Mouse (Mus musculus) cerebellum, postnatal 10 days (tissue): ENCODE results near the gene Clec11a.
A peak's percentile ranks its signal among the peaks of the same experiment; 100 is the strongest.

Source experiments
- DNase-seq, 2 experiments: peaks; one replicate each; pipeline ENCODE4 v3.0.0; 2021; ENCODE audit warnings: mixed read lengths in 2 of 2

Clec11a gene

DNA sequence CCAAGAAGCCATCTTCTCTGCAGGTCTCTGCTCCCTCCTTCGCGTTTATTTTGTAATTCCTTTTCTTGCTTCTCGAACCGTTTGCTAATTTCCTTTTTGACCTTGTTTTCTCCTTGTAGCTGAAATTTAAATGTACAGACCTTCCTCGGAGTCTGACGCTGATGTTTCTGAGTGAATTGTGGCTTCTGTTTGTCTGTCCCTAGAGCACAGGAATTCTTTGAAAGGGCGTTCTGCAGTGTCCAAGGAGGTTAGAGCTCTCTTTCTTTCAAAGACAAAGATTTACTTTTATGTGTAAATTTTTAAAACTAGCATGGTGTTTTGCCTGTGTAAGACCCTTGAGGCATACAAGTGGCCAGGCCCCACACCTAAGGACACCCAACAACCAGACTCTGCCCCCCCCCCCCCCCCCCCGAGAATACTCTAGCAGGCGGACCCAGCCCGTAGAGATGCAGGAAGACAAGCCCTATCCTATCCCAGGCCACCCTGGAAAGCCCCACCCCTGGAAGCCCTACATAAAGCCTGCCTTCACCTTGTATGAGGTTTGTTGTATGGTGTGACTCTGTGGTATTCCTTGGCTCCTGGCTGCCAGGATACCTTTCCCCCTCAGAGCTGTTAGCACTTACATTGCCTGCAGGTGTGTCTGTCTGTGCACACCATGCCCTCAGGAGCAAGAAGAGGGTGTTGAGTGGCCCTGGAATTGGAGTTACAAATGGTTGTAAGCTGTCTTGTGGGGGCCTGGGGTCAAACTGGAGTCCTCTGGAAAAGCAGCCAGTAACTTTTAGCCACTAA, 30.0 kb downstream of the Clec11a start:
- no peak for DNase-seq

GRCm38 (mm10) chr7:44275546-44275945, 31.2 kb downstream of the Clec11a start:
- DNase-seq: no peak

- DNase-seq: no peak
Measured at GRCm38 (mm10) chr7:44274096-44274495, 32.6 kb downstream of the Clec11a start.

DNA sequence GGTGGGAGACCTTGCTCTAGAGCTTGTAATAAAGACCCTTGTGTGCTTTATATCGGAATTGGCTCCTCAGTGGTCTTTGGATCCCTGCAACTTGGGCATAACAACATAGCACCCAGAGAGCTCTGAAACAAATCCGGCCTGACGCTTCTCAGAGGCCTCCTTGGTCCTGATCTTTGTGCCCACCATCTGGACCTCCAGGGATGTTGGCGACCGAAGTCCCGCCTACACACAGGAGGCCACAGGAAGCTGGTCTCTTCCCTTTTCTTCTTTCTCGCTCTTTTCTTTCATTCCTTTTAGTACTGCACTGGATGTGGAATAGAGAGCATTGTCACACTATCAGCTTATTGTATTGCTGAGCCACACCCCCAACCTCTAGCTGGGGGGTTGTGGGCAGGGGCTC, 33.3 kb downstream of the Clec11a start:
- no peak for DNase-seq

DNA sequence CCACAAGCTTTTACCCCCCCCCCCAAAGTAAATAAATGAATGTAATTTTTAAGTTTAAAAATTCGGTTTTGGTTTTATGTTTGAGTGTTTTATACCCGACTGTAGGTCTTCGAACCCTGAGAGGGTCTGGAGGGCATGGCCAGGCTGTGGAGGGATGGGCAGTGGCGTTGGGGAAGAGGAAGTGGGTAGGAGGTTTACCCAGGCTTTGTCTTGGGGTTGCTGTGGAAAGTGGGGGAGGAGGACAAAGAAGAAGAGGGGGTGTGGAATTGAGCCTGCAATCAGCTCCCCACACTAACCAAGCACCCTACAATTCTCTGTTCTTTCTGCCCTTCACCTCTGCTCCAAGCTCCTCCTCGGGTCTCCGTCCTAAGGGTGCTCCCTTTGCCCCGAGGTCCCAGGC, 34.2 kb downstream of the Clec11a start:
- DNase-seq: no peak

DNA sequence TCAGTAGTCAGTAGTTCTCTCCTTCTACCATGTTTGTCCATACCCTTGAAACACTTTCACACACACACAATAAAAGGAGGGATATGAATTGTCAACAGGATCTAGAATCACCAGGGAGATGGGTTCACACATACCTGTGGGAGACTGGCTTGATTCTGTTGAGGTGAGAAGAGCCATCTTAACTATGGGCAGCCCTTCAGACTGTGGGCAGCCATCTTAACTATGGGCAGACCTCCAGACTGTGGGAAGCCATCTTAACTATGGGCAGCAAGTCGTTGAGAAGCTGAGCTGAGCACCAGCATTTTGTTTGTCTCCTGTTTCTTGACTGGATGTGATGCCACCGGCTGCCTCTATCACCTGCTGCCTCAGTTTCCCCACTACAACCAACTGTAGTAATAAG, 35.4 kb downstream of the Clec11a start:
- peak; percentile 53 to 64 for DNase-seq

GRCm38 (mm10) chr7:44269397-44269796, 37.3 kb downstream of the Clec11a start:
- no peak for DNase-seq

DNA sequence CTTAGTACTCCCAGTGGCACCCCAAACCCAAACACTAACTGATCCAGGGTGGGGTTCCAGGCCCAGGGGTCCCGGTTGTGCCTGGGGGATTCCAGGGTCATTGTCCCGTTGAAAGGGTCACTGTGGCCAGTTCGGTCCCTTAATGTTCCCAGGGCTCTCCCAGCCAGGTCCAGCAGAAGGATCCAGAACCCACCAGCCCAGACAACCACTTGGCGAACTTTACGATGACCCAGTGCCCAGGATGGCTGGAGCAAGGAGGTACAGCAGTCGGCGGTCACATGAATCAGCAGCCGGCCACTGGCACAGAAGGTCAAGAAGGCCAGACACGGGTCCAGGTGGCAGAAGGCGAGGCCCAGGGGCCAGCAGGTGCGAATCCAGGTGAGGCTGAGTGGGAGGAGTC, 38.6 kb downstream of the Clec11a start:
- no peak for DNase-seq

GRCm38 (mm10) chr7:44262791-44263643, 43.7 kb downstream of the Clec11a start:
- peak; percentile 98 to 99 for DNase-seq

DNA sequence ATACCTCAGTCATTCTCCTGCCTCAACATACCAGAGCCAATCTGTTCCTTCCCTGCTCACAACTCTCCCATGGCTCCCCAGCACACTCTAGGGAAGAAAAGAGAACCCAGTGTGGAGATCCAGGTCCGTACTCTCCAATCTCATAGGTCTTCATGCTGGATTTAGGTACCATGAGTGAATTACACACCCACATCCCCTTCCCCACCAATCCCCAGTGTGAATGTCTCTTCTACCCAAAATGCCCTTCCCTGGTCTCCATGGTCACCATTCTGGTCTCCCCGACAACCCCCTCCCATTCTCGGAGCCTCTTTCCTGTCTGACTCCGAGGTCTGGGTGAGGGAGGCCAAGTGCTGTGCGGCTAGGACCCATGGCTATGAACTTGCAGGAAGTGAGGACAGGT, 45.6 kb downstream of the Clec11a start, which contains the start of gene Gm15517:
TSS of gene Gm15517 (plus strand) at position 301 of the 400 bp plus-strand sequence.
- no peak for DNase-seq

DNA sequence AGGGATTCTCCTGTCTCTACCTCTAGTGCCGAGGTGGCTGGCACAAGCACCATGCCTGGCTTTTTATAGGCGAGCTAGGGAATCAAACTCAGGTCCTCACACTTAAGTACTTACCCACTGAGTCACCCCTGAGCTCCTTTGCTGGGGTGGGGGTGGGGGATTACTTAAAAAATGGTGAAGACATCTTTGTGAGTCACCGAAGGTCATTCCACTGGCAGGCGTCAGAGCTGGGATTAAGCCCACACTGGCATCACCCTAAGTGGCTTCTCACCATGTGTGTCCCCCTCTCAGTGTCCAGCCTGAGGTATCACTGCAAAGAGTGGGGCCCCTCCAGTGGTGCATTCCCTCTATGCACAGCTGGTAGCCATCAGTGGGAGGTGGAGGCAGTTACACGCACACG, 46.3 kb downstream of the Clec11a start:
- DNase-seq: no peak

DNA sequence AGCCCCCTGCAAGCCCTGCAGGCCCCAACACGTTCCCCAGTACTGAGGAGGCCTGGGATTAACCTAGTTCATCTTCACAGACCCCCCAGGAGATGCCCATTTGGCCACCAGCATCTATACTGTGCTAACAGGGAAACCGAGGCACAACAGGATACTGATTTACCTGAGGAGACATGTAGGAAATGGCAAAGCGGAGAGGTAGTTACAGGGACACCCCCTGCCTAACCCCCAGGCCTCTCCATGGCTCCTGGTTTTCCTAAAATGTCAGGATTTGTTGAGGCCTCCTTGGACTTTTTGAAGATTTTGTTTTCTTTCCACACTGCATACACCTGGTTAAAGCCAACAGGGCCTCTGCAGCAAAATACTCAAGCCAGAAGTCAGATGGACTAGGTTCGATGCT, 49.4 kb downstream of the Clec11a start, which contains the start of gene Acp4:
TSS of gene Acp4 (minus strand) at position 101 of the 400 bp plus-strand sequence.
- DNase-seq: no peak

GRCm38 (mm10) chr7:44254930-44255329, 51.8 kb downstream of the Clec11a start:
- DNase-seq: no peak

DNA sequence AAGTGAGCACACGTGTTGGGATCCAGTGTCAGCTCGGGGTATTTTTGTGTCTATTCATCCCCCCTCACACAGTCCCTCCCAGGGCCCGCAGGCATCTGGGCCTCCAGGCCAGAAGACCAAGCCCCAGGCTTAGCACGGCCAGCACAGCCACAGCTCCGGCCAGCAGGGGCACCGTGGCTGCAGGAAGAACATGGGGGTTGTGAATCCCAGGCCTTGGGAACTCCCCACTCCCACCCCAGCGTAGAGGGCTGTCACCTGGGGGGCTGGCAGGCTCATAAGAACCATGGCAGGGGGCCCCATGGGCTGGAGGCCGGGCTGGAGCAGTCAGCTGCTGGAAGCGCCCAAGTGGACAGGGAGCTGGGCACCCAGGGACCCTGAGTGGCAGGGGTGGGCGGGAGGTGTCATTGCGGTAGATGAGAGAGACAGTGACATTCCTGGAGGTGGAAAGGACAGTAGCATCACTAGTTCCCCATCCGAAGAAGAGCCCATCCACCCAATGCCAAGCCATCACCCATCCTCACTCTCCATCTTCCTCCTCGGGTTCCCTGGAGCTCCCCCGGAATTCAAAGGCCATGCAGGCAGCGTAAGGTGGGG, 53.6 kb downstream of the Clec11a start:
- peak in 1 of 2 experiments; percentile 26 for DNase-seq
